Mouse (Mus musculus): ENCODE data around the gene Ggact. TPM values are rescaled to one million over a fixed set of nuclear protein-coding genes. Genes with fewer than 3 reads are reported as not detected.

Ggact gene
- polyA plus RNA-seq (2014; fragmentation: Illumina TruSeq; extraction: RNeasy Lipid Tissue Mini Kit (QIAGEN cat#74804); ENCODE audit: low read depth, low replicate concordance) = 40.6 TPM

GRCm38 (mm10) chr14:122913657-122914056 is at the start of gene Ggact:
Ggact (minus strand) TSS chr14:122913757.

Other genes starting within 250 kb of the Ggact start
- 12.8 TPM for gene Tmtc4, start 70.3 kb upstream of the Ggact start, polyA plus RNA-seq (2014; fragmentation: Illumina TruSeq; extraction: RNeasy Lipid Tissue Mini Kit (QIAGEN cat#74804); ENCODE audit: low read depth, low replicate concordance)

All from adrenal gland, adult 10 weeks (tissue).